Mouse (Mus musculus): ENCODE data around the gene R3hdm4. TPM values are rescaled to one million over a fixed set of nuclear protein-coding genes. Genes with fewer than 3 reads are reported as not detected.
A peak's percentile ranks its signal among the peaks of the same experiment; 100 is the strongest.

The R3hdm4 gene
- total and polyA plus RNA-seq, 3 experiments = 29.1 to 105 TPM; not detected in 1

- Histone ChIP-seq H3K9ac (ENCODE audit: control insufficient read depth, low read depth, low read length, poor library complexity, severe bottlenecking) (peak overlapping the region; percentile 40; the same call in 1 of the 2 replicates), H3K27ac (ENCODE audit: control insufficient read depth, low read depth, low read length) (no peak overlapping the region), H3K4me3 (ENCODE audit: control insufficient read depth in 1 of 2, insufficient read depth in 1 of 2, low read depth in 2 of 2, low read length in 2 of 2) (peak overlapping the region; percentile 23 to 31; a peak in 2 of 4 replicates), H3K36me3 (ENCODE audit: control insufficient read depth in 1 of 2, insufficient read depth in 2 of 2, low read length in 2 of 2) (peaks cover 0 to 9% of the 10 kb centered on the region in 2 experiments; a peak in 2 of 4 replicates), H3K79me2 (ENCODE audit: control insufficient read depth, insufficient read depth, low read length, poor library complexity) (no peaks in the 10 kb centered on the region), H3K27me3 (ENCODE audit: control insufficient read depth in 1 of 2, insufficient read depth in 2 of 2, low read length in 2 of 2) (no peaks in the 10 kb centered on the region), H3K9me3 (replicated peaks; ENCODE audit: insufficient read depth, low read length) (no peaks in the 10 kb centered on the region), H3K4me1 (ENCODE audit: control insufficient read depth in 1 of 2, insufficient read depth in 2 of 2, low read length in 2 of 2) (peaks cover 6 to 16% of the 10 kb centered on the region in 2 experiments; a peak in 3 of 4 replicates)
- TF ChIP-seq JUND (IDR thresholded peaks at IDR 0.05; ENCODE audit: low read depth, low read length) (no peak), ZNF384 (IDR thresholded peaks at IDR 0.05; ENCODE audit: low read depth, low read length) (no peak), GATA1 (IDR thresholded peaks at IDR 0.05; ENCODE audit: low read depth, low read length) (no peak), RCOR1 (IDR thresholded peaks at IDR 0.05; ENCODE audit: low read depth, low read length) (no peak)
- DNase-seq (ENCODE audit: low read depth, low spot score) = no peak
Measured at GRCm38 (mm10) chr10:79873715-79874289, 47.2 kb downstream of the R3hdm4 start.

- no peak overlapping the region for H3K9ac ChIP-seq (ENCODE audit: control insufficient read depth, low read depth, low read length, poor library complexity, severe bottlenecking)
- no peaks in the 10 kb centered on the region for H3K79me2 ChIP-seq (ENCODE audit: control insufficient read depth, insufficient read depth, low read length, poor library complexity)
- peaks cover 0 to 9% of the 10 kb centered on the region in 2 experiments; a peak in 2 of 4 replicates for H3K36me3 ChIP-seq (ENCODE audit: control insufficient read depth in 1 of 2, insufficient read depth in 2 of 2, low read length in 2 of 2)
- H3K27ac ChIP-seq (ENCODE audit: control insufficient read depth, low read depth, low read length) = no peak overlapping the region
- H3K4me3 ChIP-seq (ENCODE audit: control insufficient read depth in 1 of 2, insufficient read depth in 1 of 2, low read depth in 2 of 2, low read length in 2 of 2) = no peak overlapping the region
- no peaks in the 10 kb centered on the region for H3K27me3 ChIP-seq (ENCODE audit: control insufficient read depth in 1 of 2, insufficient read depth in 2 of 2, low read length in 2 of 2)
- peaks cover 6 to 16% of the 10 kb centered on the region in 2 experiments; a peak in 3 of 4 replicates for H3K4me1 ChIP-seq (ENCODE audit: control insufficient read depth in 1 of 2, insufficient read depth in 2 of 2, low read length in 2 of 2)
- H3K9me3 ChIP-seq (replicated peaks; ENCODE audit: insufficient read depth, low read length) = no peaks in the 10 kb centered on the region
- no peak for DNase-seq (ENCODE audit: low read depth, low spot score)
- no peak for TF ChIP-seq EP300 (IDR thresholded peaks at IDR 0.05; ENCODE audit: low read depth in 1 of 2, low read length in 2 of 2)
- TF ChIP-seq BHLHE40 (IDR thresholded peaks at IDR 0.05; ENCODE audit: borderline replicate concordance, low read depth, low read length) = no peak
- TF ChIP-seq NELFE (IDR thresholded peaks at IDR 0.05; ENCODE audit: low read depth, low read length) = no peak
- no peak for TF ChIP-seq TAL1 (IDR thresholded peaks at IDR 0.05; ENCODE audit: low read length)
- TF ChIP-seq CHD1 (IDR thresholded peaks at IDR 0.05; ENCODE audit: low read depth, low read length) = no peak
- TF ChIP-seq TCF12 (IDR thresholded peaks at IDR 0.05; ENCODE audit: low read depth, low read length) = no peak
- TF ChIP-seq GATA1 (IDR thresholded peaks at IDR 0.05; ENCODE audit: low read depth, low read length) = no peak
- no peak for TF ChIP-seq ZKSCAN1 (IDR thresholded peaks at IDR 0.05; ENCODE audit: low read depth, low read length)
- TF ChIP-seq ZMIZ1 (IDR thresholded peaks at IDR 0.05; ENCODE audit: low read depth, low read length) = no peak
- TF ChIP-seq MAZ (IDR thresholded peaks at IDR 0.05; ENCODE audit: low read depth, low read length) = no peak
- TF ChIP-seq ZNF384 (IDR thresholded peaks at IDR 0.05; ENCODE audit: low read depth, low read length) = no peak
- no peak for TF ChIP-seq MAX (IDR thresholded peaks at IDR 0.05; ENCODE audit: low read length)
- no peak for TF ChIP-seq USF1 (IDR thresholded peaks at IDR 0.05; ENCODE audit: low read depth, low read length)
- TF ChIP-seq CHD2 (IDR thresholded peaks at IDR 0.05; ENCODE audit: low read length) = no peak
- no peak for TF ChIP-seq MEF2A (IDR thresholded peaks at IDR 0.05; ENCODE audit: extremely low read depth, insufficient replicate concordance, low read depth, low read length, poor library complexity, severe bottlenecking)
- no peak for TF ChIP-seq CTCF (IDR thresholded peaks at IDR 0.05 in 2 of 3, conservative IDR thresholded peaks at IDR 0.05 in 1 of 3; ENCODE audit: control insufficient read depth in 1 of 3, insufficient read depth in 1 of 3, low read depth in 2 of 3, low read length in 3 of 3, poor library complexity in 1 of 3, severe bottlenecking in 1 of 3)
Measured at GRCm38 (mm10) chr10:79873313-79873712, 47.7 kb downstream of the R3hdm4 start.

Measured in MEL (cell line).